Mouse (Mus musculus): Measurements from ENCODE around the gene Fam81b. TPM values are rescaled to one million over a fixed set of nuclear protein-coding genes. Genes with fewer than 3 reads are reported as not detected.

Gene Fam81b
- polyA plus RNA-seq, 1 experiment from 2014 or later: not detected

- Histone ChIP-seq H3K4me2 (replicated peaks) (no peak overlapping the region), H3K36me3 (no peaks in the 10 kb centered on the region), H3K27me3 (no peaks in the 10 kb centered on the region), H3K4me3 (no peak overlapping the region), H3K4me1 (no peaks in the 10 kb centered on the region), H3K27ac (no peak overlapping the region), H3K9me3 (no peaks in the 10 kb centered on the region), H3K9ac (no peak overlapping the region)
- ATAC-seq (ENCODE audit: low FRiP score, low read depth): no peak
- 68% methylated on average over 5 of the region's 5 CpGs for WGBS
Measured at GRCm38 (mm10) chr13:76264361-76265026, 40.4 kb downstream of the Fam81b start.

DNA sequence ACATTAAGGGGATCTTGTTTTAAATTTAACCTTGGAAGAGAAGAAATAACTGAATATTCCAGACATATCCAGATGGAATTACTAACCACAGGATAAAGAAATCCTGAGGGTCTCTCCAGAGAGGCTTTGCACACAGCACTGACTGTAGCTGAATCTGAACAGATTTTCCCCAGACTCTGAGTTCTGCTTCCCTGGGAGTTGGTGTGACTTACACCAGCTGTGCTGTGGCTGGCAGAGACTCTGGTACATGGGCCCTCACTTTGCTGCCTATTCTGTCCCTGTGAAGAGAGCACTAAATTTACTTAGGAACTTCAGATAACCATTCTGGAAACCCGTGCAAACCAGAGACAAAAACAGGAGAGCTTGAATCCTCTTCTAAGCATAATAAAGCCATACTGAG lies 46.1 kb downstream of the Fam81b start:
- Histone ChIP-seq H3K4me2 (replicated peaks) (no peak overlapping the region), H3K4me1 (0 out of 2 replicates have a peak, but pooled peaks cover 10% of the 10 kb centered on the region), H3K27me3 (no peaks in the 10 kb centered on the region), H3K9ac (no peak overlapping the region), H3K4me3 (no peak overlapping the region), H3K36me3 (no peaks in the 10 kb centered on the region), H3K9me3 (no peaks in the 10 kb centered on the region), H3K27ac (no peak overlapping the region)
- no peak for ATAC-seq (ENCODE audit: low FRiP score, low read depth)
- 63% methylated on average over 1 of the region's 1 CpGs for WGBS

- 0 out of 2 replicates have a peak, but pooled peaks cover 10% of the 10 kb centered on the region for H3K4me1 ChIP-seq
- no peak for ATAC-seq (ENCODE audit: low FRiP score, low read depth)
- WGBS: 72% methylated on average over 3 of the region's 3 CpGs
Measured at GRCm38 (mm10) chr13:76256350-76256749, 48.5 kb downstream of the Fam81b start.

DNA sequence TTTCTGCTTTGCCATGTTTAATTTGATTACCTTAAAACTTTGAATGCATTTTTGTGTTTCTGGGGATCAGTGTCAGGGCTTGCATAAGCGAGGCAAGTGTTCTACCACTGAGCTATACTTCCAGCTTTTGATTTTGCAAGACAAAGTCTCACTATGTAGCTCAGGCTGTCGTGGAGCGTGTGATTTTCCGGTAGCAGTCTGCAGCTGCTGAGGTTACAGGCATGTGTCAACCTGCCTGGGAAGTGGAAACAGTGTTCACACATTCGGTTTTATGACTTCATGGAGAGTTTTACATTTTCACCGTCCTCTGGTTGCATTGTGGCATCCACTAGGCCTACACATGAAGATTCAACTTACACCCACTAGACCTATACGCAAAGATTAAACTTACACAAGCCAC lies 54.8 kb downstream of the Fam81b start:
- Histone ChIP-seq H3K9ac (no peak overlapping the region), H3K4me1 (no peaks in the 10 kb centered on the region), H3K9me3 (no peaks in the 10 kb centered on the region), H3K4me3 (no peak overlapping the region), H3K4me2 (replicated peaks) (no peak overlapping the region), H3K36me3 (no peaks in the 10 kb centered on the region), H3K27ac (no peak overlapping the region), H3K27me3 (no peaks in the 10 kb centered on the region)
- 39% methylated on average over 7 of the region's 7 CpGs for WGBS
- peak; percentile 52; the same call in 1 of the 2 replicates for ATAC-seq (ENCODE audit: low FRiP score, low read depth)

More at GRCm38 (mm10) chr13:76256350-76256749, 48.5 kb downstream of the Fam81b start:
- H3K9ac ChIP-seq: no peak overlapping the region
- no peak overlapping the region for H3K4me2 ChIP-seq (replicated peaks)
- H3K27ac ChIP-seq: no peak overlapping the region
- H3K36me3 ChIP-seq: no peaks in the 10 kb centered on the region
- H3K27me3 ChIP-seq: no peaks in the 10 kb centered on the region
- H3K4me3 ChIP-seq: no peak overlapping the region
- H3K9me3 ChIP-seq: no peaks in the 10 kb centered on the region

- Histone ChIP-seq H3K36me3 (no peaks in the 10 kb centered on the region), H3K27ac (no peak overlapping the region), H3K4me3 (no peak overlapping the region), H3K27me3 (no peaks in the 10 kb centered on the region), H3K9me3 (no peaks in the 10 kb centered on the region), H3K4me1 (no peaks in the 10 kb centered on the region), H3K9ac (no peak overlapping the region), H3K4me2 (replicated peaks) (no peak overlapping the region)
- no peak for ATAC-seq (ENCODE audit: low FRiP score, low read depth)
- 38% methylated on average over 1 of the region's 1 CpGs for WGBS
Measured at GRCm38 (mm10) chr13:76249066-76249465, 55.8 kb downstream of the Fam81b start.

- Histone ChIP-seq H3K9me3 (no peaks in the 10 kb centered on the region), H3K27ac (no peak overlapping the region), H3K4me2 (replicated peaks) (no peak overlapping the region), H3K27me3 (no peaks in the 10 kb centered on the region), H3K9ac (no peak overlapping the region), H3K4me3 (no peak overlapping the region), H3K4me1 (no peaks in the 10 kb centered on the region), H3K36me3 (no peaks in the 10 kb centered on the region)
- ATAC-seq (ENCODE audit: low FRiP score, low read depth): 0 out of 2 replicates have a peak, but pooled peaks have one; percentile 24
- 47% methylated on average over 2 of the region's 2 CpGs for WGBS
Measured at GRCm38 (mm10) chr13:76215397-76215796, 89.5 kb downstream of the Fam81b start.

DNA sequence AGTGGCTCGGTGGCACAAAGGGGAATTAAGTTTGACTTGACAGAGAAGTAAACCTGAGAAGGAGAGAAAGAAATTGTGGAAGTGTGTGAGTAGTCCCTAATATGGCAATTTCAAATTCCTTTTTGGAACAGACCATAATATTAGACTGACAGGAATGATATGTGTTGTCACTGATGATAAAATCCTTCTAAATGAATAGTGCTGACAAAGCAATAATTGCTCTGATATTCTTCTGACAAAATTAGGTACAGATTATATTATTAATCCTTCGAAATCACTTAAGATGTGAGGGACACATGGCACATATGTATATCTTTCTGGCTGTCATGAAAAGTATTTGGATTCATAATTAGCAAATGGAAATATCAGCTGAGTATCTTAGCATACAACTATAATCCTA lies 89.9 kb downstream of the Fam81b start:
- no peak overlapping the region for H3K9ac ChIP-seq
- WGBS: 86% methylated on average over 2 of the region's 2 CpGs
- H3K4me2 ChIP-seq (replicated peaks): no peak overlapping the region
- no peak overlapping the region for H3K4me3 ChIP-seq
- H3K27ac ChIP-seq: no peak overlapping the region
- no peak for ATAC-seq (ENCODE audit: low FRiP score, low read depth)
- no peaks in the 10 kb centered on the region for H3K4me1 ChIP-seq
- no peaks in the 10 kb centered on the region for H3K27me3 ChIP-seq
- no peaks in the 10 kb centered on the region for H3K36me3 ChIP-seq
- no peaks in the 10 kb centered on the region for H3K9me3 ChIP-seq

DNA sequence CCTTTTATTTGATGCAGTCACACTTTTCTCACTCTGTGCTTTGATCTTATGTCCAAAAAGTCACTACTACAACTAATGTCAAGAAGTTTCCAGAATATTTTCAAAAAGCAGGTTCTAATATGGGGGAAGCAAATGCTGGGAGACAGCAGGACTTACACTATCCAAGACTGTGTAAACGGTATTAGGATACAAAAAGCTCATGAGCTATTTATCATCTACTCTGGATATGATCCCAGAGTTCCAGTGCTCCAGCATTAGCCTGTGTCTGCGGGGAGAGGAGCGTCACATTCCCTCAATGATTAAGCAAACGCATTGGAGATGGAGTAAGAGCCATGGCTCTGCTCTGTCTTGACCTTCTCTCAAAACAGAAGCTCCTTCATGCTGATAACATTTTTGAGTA lies 104.9 kb downstream of the Fam81b start:
- no peaks in the 10 kb centered on the region for H3K4me1 ChIP-seq
- no peak overlapping the region for H3K9ac ChIP-seq
- no peak overlapping the region for H3K27ac ChIP-seq
- no peak overlapping the region for H3K4me3 ChIP-seq
- no peaks in the 10 kb centered on the region for H3K9me3 ChIP-seq
- ATAC-seq (ENCODE audit: low FRiP score, low read depth): no peak
- no peaks in the 10 kb centered on the region for H3K27me3 ChIP-seq
- WGBS: 91% methylated on average over 4 of the region's 4 CpGs
- H3K4me2 ChIP-seq (replicated peaks): no peak overlapping the region
- peaks cover 14% of the 10 kb centered on the region; the same call in 1 of the 2 replicates for H3K36me3 ChIP-seq

DNA sequence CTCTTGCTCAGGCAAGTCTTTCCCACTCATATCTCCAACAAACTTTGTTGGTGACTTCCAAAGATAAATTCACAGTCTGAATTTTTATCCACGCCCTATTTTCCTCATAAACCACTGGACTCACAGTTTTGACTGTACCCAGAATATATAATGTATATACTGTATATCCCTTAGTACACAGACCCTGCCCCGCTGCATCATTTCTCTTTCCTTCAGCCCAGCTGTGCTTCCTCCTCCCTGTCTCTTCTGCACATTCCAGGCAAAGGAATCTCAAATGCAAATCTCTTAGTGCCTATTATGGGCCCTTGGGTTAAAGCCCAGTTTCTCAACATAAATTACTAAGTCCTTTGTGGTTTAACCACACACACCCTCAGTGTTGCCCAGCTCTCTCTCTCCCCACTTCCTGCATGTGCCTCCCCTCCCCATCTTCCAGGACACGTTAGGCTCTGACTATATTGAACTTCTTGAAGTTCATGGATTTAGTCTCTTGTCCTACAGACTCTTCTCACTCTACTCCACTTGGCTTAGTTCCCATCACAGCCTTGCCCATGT lies 107.5 kb downstream of the Fam81b start:
- H3K27me3 ChIP-seq: no peaks in the 10 kb centered on the region
- no peak overlapping the region for H3K9ac ChIP-seq
- no peak for ATAC-seq (ENCODE audit: low FRiP score, low read depth)
- peaks cover 21% of the 10 kb centered on the region for H3K36me3 ChIP-seq
- H3K27ac ChIP-seq: no peak overlapping the region
- H3K4me3 ChIP-seq: no peak overlapping the region
- WGBS: 81% methylated on average over 3 of the region's 3 CpGs
- no peak overlapping the region for H3K4me2 ChIP-seq (replicated peaks)
- no peaks in the 10 kb centered on the region for H3K4me1 ChIP-seq
- H3K9me3 ChIP-seq: no peaks in the 10 kb centered on the region

DNA sequence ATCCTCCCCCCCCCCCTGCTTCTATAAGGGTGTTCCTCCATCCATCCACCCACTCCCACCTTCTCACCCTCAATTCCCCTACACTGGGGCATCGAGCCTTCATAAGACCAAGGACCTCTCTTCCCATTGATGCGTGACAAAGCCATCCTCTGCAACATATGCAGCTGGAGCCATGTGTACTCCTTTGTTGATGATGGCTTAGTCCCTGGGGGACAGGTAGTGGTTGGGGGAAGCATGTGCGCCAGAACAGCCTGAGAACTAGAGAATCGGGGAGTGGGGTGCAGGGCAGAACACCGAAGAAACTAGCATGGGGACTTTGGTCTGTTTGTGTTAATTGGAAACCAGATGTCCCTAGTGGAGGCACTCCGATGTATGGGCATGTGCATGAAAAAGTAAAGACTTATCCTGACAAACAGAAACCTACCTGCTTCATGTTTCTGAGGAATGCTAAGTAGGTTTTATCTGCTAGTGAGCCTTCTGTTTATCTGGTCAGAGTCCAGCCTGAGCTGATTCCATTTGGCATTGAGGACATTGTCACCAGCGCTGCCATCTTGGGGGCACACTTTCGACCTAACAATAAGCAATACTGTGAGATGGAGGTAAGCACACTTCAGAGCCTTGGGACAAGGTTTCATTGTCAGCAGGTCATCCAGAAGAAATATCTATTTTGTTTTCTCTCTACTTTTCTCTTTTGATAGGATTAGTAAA lies 109.3 kb downstream of the Fam81b start:
- no peak overlapping the region for H3K4me3 ChIP-seq
- H3K27me3 ChIP-seq: no peaks in the 10 kb centered on the region
- WGBS: 94% methylated on average over 8 of the region's 8 CpGs
- H3K4me1 ChIP-seq: no peaks in the 10 kb centered on the region
- H3K36me3 ChIP-seq: peaks cover 39% of the 10 kb centered on the region
- no peaks in the 10 kb centered on the region for H3K9me3 ChIP-seq
- no peak for ATAC-seq (ENCODE audit: low FRiP score, low read depth)
- H3K27ac ChIP-seq: no peak overlapping the region
- no peak overlapping the region for H3K4me2 ChIP-seq (replicated peaks)
- H3K9ac ChIP-seq: no peak overlapping the region

DNA sequence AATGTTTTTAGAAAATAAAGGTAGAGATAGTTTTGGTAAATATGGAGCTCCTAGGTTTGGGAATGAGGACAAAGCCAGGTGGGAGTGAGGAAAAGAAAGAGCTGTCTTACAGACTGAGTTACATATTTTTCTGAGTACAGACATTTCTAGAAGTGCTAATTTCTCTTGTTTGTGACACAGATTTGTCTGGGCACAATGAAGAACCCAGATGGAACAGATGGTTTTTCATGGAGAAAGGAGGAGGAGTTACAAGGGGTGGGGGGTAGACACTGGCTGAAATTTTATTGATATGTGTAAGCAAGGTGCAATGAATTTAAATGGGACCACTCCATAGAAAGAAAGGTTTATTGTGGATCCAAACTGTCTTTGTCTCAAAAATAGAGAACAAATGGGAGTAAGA lies 109.9 kb downstream of the Fam81b start:
- no peaks in the 10 kb centered on the region for H3K9me3 ChIP-seq
- no peak overlapping the region for H3K9ac ChIP-seq
- no peak overlapping the region for H3K27ac ChIP-seq
- no peak overlapping the region for H3K4me2 ChIP-seq (replicated peaks)
- H3K36me3 ChIP-seq: peaks cover 46% of the 10 kb centered on the region
- no peaks in the 10 kb centered on the region for H3K27me3 ChIP-seq
- no peak for ATAC-seq (ENCODE audit: low FRiP score, low read depth)
- no peak overlapping the region for H3K4me3 ChIP-seq
- H3K4me1 ChIP-seq: no peaks in the 10 kb centered on the region

DNA sequence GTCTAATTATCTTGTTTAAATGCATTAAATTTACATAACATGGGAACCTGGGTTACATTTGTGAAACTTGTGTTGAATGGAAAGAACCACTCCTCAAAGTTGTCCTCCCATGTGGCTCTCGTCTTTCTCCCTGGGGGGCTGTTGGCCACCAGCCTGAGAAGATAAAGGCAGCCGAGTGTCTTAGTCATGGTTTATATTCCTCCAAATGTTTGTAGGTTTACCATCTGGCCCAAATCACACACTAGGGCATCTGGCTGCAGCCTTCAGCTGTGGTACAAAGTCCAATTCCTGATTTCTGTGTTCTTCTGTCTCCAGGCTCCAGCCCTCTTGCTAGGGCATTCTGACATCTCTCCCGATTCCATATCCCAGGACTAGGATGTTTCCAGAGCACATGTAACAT lies 114.6 kb downstream of the Fam81b start:
- H3K36me3 ChIP-seq: peaks cover 62% of the 10 kb centered on the region
- no peaks in the 10 kb centered on the region for H3K9me3 ChIP-seq
- WGBS: 75% methylated on average over 3 of the region's 3 CpGs
- no peak overlapping the region for H3K4me2 ChIP-seq (replicated peaks)
- H3K4me3 ChIP-seq: no peak overlapping the region
- no peaks in the 10 kb centered on the region for H3K4me1 ChIP-seq
- no peaks in the 10 kb centered on the region for H3K27me3 ChIP-seq
- no peak overlapping the region for H3K9ac ChIP-seq
- H3K27ac ChIP-seq: no peak overlapping the region
- no peak for ATAC-seq (ENCODE audit: low FRiP score, low read depth)
